Mouse (Mus musculus): Measurements from ENCODE around the gene Tmem131l. TPM values are rescaled to one million over a fixed set of nuclear protein-coding genes. Genes with fewer than 3 reads are reported as not detected.

Gene Tmem131l
- polyA plus RNA-seq, 1 experiment from 2014 or later: 71.4 TPM

- Histone ChIP-seq H3K4me2 (ENCODE audit: low read depth, low read length) (no peak overlapping the region), H3K36me3 (ENCODE audit: control insufficient read depth, insufficient read depth, low read length) (no peaks in the 10 kb centered on the region), H3K4me1 (ENCODE audit: control insufficient read depth, insufficient read depth, low read length) (no peaks in the 10 kb centered on the region), H3K27ac (ENCODE audit: low read depth, low read length) (no peak overlapping the region), H3K9ac (replicated peaks; ENCODE audit: low read depth, low read length) (no peak overlapping the region), H3K27me3 (ENCODE audit: control insufficient read depth, insufficient read depth, low read length) (no peaks in the 10 kb centered on the region), H3K4me3 (ENCODE audit: low read depth, low read length) (no peak overlapping the region), H3K9me3 (ENCODE audit: control insufficient read depth, low read length) (no peaks in the 10 kb centered on the region)
- WGBS: 45% methylated on average over 1 of the region's 1 CpGs
- no peak for ATAC-seq (ENCODE audit: low read depth)
These were observed 177.0 kb downstream of the Tmem131l start for GRCm38 (mm10) chr3:83862956-83863355.

- no peaks in the 10 kb centered on the region for H3K4me1 ChIP-seq (ENCODE audit: control insufficient read depth, insufficient read depth, low read length)
- H3K4me2 ChIP-seq (ENCODE audit: low read depth, low read length): no peak overlapping the region
- H3K9ac ChIP-seq (replicated peaks; ENCODE audit: low read depth, low read length): no peak overlapping the region
- H3K36me3 ChIP-seq (ENCODE audit: control insufficient read depth, insufficient read depth, low read length): no peaks in the 10 kb centered on the region
- H3K27me3 ChIP-seq (ENCODE audit: control insufficient read depth, insufficient read depth, low read length): no peaks in the 10 kb centered on the region
- WGBS: 90% methylated on average over 7 of the region's 7 CpGs
- no peak for ATAC-seq (ENCODE audit: low read depth)
- H3K27ac ChIP-seq (ENCODE audit: low read depth, low read length): no peak overlapping the region
- no peak overlapping the region for H3K4me3 ChIP-seq (ENCODE audit: low read depth, low read length)
- H3K9me3 ChIP-seq (ENCODE audit: control insufficient read depth, low read length): no peaks in the 10 kb centered on the region
These were observed 180.4 kb downstream of the Tmem131l start for GRCm38 (mm10) chr3:83859595-83859994.

- Histone ChIP-seq H3K4me3 (ENCODE audit: low read depth, low read length) (no peak overlapping the region), H3K4me2 (ENCODE audit: low read depth, low read length) (no peak overlapping the region), H3K27me3 (ENCODE audit: control insufficient read depth, insufficient read depth, low read length) (no peaks in the 10 kb centered on the region), H3K9me3 (ENCODE audit: control insufficient read depth, low read length) (no peaks in the 10 kb centered on the region), H3K4me1 (ENCODE audit: control insufficient read depth, insufficient read depth, low read length) (no peaks in the 10 kb centered on the region), H3K27ac (ENCODE audit: low read depth, low read length) (no peak overlapping the region), H3K9ac (replicated peaks; ENCODE audit: low read depth, low read length) (no peak overlapping the region), H3K36me3 (ENCODE audit: control insufficient read depth, insufficient read depth, low read length) (no peaks in the 10 kb centered on the region)
- ATAC-seq (ENCODE audit: low read depth): no peak
- WGBS: 71% methylated on average over 3 of the region's 3 CpGs
These were observed 180.9 kb downstream of the Tmem131l start for GRCm38 (mm10) chr3:83859071-83859470.

- H3K27me3 ChIP-seq (ENCODE audit: control insufficient read depth, insufficient read depth, low read length): no peaks in the 10 kb centered on the region
- no peak overlapping the region for H3K27ac ChIP-seq (ENCODE audit: low read depth, low read length)
- WGBS: 95% methylated on average over 13 of the region's 13 CpGs
- H3K4me3 ChIP-seq (ENCODE audit: low read depth, low read length): no peak overlapping the region
- no peak for ATAC-seq (ENCODE audit: low read depth)
- H3K4me1 ChIP-seq (ENCODE audit: control insufficient read depth, insufficient read depth, low read length): no peaks in the 10 kb centered on the region
- H3K4me2 ChIP-seq (ENCODE audit: low read depth, low read length): no peak overlapping the region
- H3K9me3 ChIP-seq (ENCODE audit: control insufficient read depth, low read length): no peaks in the 10 kb centered on the region
- no peak overlapping the region for H3K9ac ChIP-seq (replicated peaks; ENCODE audit: low read depth, low read length)
- no peaks in the 10 kb centered on the region for H3K36me3 ChIP-seq (ENCODE audit: control insufficient read depth, insufficient read depth, low read length)
These were observed 182.4 kb downstream of the Tmem131l start for GRCm38 (mm10) chr3:83857621-83858020.

- H3K4me2 ChIP-seq (ENCODE audit: low read depth, low read length): no peak overlapping the region
- H3K27me3 ChIP-seq (ENCODE audit: control insufficient read depth, insufficient read depth, low read length): no peaks in the 10 kb centered on the region
- no peak for ATAC-seq (ENCODE audit: low read depth)
- H3K4me3 ChIP-seq (ENCODE audit: low read depth, low read length): no peak overlapping the region
- H3K27ac ChIP-seq (ENCODE audit: low read depth, low read length): no peak overlapping the region
- no peak overlapping the region for H3K9ac ChIP-seq (replicated peaks; ENCODE audit: low read depth, low read length)
- no peaks in the 10 kb centered on the region for H3K36me3 ChIP-seq (ENCODE audit: control insufficient read depth, insufficient read depth, low read length)
- no peaks in the 10 kb centered on the region for H3K4me1 ChIP-seq (ENCODE audit: control insufficient read depth, insufficient read depth, low read length)
- no peaks in the 10 kb centered on the region for H3K9me3 ChIP-seq (ENCODE audit: control insufficient read depth, low read length)
- 92% methylated on average over 5 of the region's 5 CpGs for WGBS
These were observed 184.3 kb downstream of the Tmem131l start for GRCm38 (mm10) chr3:83855643-83856042.

- ATAC-seq (ENCODE audit: low read depth): no peak
These were observed 190.6 kb downstream of the Tmem131l start for GRCm38 (mm10) chr3:83849341-83849740.

More at GRCm38 (mm10) chr3:83849341-83849740, 190.6 kb downstream of the Tmem131l start:
- H3K27ac ChIP-seq (ENCODE audit: low read depth, low read length): no peak overlapping the region
- no peak overlapping the region for H3K4me3 ChIP-seq (ENCODE audit: low read depth, low read length)
- no peaks in the 10 kb centered on the region for H3K36me3 ChIP-seq (ENCODE audit: control insufficient read depth, insufficient read depth, low read length)
- WGBS: 66% methylated on average over 2 of the region's 2 CpGs
- no peak overlapping the region for H3K9ac ChIP-seq (replicated peaks; ENCODE audit: low read depth, low read length)
- H3K4me2 ChIP-seq (ENCODE audit: low read depth, low read length): no peak overlapping the region
- H3K27me3 ChIP-seq (ENCODE audit: control insufficient read depth, insufficient read depth, low read length): no peaks in the 10 kb centered on the region
- no peaks in the 10 kb centered on the region for H3K4me1 ChIP-seq (ENCODE audit: control insufficient read depth, insufficient read depth, low read length)
- H3K9me3 ChIP-seq (ENCODE audit: control insufficient read depth, low read length): no peaks in the 10 kb centered on the region

Other genes starting within 250 kb of the Tmem131l start
- 1.1 and 1.2 TPM in 2 replicates for gene Tlr2, start 198.4 kb downstream of the Tmem131l start, polyA plus RNA-seq (2014; fragmentation: Nextera tagmentation; extraction: Ambion mirVana)
- gene Mnd1, start 115.6 kb upstream of the Tmem131l start, polyA plus RNA-seq (2014; fragmentation: Nextera tagmentation; extraction: Ambion mirVana): 0.95 and 1.2 TPM in 2 replicates
- 3.6 and 4.6 TPM in 2 replicates for gene Gm6525, start 133.9 kb upstream of the Tmem131l start, polyA plus RNA-seq (2014; fragmentation: Nextera tagmentation; extraction: Ambion mirVana)

Data from neural tube, embryonic 14.5 days (tissue).